Mouse (Mus musculus) embryo, embryonic 10.5 days (tissue): ENCODE measurements around the gene Fkbp1a.

Source experiments
- DNase-seq: peaks from one replicate; pipeline ENCODE4 v3.0.0-alpha.2; 2015; ENCODE audit warnings: low spot score

The Fkbp1a gene

GRCm38 (mm10) chr2:151546571-151546970 is 4.3 kb downstream of the Fkbp1a start:
- DNase-seq: no peak

GRCm38 (mm10) chr2:151549615-151550121 is 7.4 kb downstream of the Fkbp1a start:
- no peak for DNase-seq

DNA sequence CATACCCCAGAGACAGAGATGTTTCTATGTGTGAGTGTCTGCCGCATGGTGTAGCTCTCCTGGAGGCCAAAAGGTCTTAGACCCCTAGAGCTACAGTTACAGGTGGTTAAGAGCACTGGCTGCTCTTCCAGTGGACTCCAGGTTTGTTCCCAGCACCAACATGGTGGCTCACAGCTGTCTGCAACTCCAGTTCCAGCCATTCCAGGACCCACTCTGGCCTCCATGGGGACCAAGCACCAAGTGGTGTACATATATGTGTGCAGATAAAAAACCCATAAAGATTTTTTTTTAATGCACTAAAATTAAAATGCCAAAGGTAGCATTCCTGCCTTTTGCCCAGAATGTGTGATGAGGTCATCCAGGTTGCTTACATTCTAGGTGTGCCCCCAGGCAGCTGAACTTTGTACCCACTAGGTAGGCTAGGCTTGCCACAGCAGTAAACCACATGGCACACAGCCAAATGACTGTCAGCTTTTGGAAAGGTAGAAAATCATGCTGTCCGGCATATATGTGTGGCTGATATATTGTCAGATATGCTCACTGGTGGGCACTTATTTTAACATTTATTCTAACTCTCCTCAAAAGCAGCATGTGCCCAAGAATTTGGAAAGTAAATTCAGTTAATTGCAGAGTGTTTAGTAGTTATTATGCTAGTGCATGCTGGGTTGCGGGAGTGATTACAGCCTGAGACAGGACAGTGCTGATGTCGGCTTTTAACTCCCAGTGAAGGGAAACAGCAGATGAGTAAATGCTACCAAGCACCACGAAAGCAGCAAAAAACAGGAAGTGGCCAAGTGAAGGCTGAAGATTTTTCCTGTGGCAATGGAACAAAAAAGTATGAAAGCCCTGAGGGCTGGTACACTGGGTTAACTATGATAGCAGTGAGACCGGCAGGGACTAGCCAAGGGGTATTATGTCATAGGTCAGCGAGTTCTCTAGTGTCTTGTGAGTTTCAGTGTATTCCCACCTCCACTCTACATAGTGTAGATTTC is 20.9 kb downstream of the Fkbp1a start:
- no peak for DNase-seq

DNA sequence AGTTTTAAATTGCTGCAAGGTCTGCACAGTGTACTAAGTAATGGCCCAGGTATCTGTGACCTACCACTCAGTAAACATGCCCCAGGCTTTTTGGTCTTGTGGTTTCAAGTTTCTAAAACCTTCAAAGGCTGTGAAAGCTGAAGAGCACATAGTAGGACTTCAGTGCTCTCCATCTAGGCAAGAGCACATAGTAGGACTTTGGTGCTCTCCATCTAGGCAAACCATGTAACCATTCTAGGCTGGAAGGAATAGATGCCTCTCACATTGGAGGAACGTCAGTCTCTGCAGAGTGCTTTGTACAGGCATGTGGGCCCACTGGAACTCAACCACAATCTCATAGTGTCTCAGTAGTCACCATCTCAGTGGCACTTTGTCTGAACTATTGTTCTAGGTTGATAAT is 21.7 kb downstream of the Fkbp1a start:
- DNase-seq: no peak

DNA sequence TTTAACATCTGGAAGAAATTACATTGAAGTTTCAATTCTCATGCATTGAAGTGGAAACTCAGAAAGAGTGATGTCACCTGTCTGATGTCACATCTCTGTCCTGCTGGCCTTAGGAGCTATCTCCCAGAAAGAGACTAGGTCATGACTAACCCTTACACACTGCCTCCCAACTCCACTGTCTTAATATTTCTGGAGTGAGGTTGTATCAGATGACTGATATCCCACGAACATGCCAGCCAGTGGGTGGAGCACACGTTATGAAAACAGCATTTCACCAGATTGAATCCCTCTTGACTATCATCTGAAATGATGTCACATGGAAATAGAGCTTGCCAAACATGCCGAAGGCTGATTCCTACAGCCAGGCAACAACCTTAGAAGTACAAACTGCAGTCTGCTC is 22.7 kb downstream of the Fkbp1a start:
- no peak for DNase-seq

- no peak for DNase-seq
Measured at GRCm38 (mm10) chr2:151566856-151567255, 24.6 kb downstream of the Fkbp1a start.

GRCm38 (mm10) chr2:151569452-151569851 is 27.2 kb downstream of the Fkbp1a start:
- DNase-seq: no peak

- no peak for DNase-seq
Measured at GRCm38 (mm10) chr2:151571873-151572700, 29.8 kb downstream of the Fkbp1a start, which contains the start of gene Sdcbp2. Gene Sdcbp2, plus strand, starts transcription at chr2:151572622.

GRCm38 (mm10) chr2:151573667-151574066 is 31.4 kb downstream of the Fkbp1a start:
- DNase-seq: no peak

DNA sequence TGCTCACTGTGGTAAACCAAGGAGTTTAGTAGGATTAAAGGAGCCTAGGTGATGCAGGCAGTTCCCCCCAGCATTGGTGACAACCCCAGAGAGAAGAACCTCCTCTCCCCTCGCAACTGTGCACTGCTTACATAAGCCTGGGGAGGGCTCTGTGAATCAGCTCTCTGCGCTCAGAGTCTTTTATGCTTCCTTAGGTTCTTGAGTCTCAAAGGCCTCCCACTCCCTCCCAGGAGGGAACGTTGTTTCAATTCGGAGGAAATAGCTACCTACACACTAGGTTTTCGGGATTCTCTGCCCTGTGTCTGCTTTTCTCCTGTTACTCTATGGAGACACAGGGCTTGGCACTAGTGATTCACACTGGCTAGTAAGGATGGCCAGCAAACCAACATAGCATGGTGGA is 32.3 kb downstream of the Fkbp1a start:
- DNase-seq: no peak

GRCm38 (mm10) chr2:151575119-151575698 is 32.9 kb downstream of the Fkbp1a start:
- peak; percentile 81 for DNase-seq

GRCm38 (mm10) chr2:151575699-151576389 is 33.6 kb downstream of the Fkbp1a start:
- peak; percentile 92 for DNase-seq

DNA sequence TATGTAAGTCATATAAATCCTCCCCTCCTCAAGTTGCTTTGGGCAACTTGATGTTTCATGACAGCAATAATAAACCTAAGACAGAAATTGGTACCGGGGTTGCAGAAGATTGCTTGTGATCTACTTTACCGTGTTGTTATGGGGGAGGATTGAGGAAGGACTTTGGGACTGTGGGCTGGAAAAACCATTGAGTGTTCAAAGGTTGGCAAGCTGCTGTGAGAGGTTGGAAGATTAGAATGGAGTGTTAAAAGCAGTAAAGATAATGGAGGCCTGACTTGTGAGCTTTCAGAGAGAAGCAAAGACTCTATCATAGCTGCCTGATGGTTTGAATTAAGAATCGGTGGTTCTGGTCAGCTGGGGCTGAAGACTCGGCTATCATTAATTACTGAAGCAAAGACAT is 36.9 kb downstream of the Fkbp1a start:
- no peak for DNase-seq

DNA sequence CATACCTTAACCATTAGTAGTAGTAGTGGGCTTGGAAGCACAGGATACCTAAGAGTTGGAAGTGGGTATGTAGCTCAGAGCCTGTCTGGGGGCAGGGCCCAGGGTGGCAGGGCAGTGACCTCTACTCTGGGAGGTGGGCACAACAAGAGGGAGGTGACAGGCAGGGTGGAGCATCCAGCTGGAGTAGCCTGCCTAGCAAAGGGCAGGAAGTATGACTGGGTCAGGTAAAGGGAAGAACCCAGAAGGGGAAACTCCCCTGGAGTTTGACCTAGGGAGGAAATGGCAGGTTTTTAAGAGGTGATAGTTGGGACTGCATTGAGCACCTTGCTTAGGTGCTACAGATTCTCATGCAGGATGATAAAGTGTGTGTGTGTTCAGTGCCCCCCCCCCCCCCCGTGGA is 38.7 kb downstream of the Fkbp1a start:
- no peak for DNase-seq

- DNase-seq: no peak
Measured at GRCm38 (mm10) chr2:151585934-151586333, 43.7 kb downstream of the Fkbp1a start.

DNA sequence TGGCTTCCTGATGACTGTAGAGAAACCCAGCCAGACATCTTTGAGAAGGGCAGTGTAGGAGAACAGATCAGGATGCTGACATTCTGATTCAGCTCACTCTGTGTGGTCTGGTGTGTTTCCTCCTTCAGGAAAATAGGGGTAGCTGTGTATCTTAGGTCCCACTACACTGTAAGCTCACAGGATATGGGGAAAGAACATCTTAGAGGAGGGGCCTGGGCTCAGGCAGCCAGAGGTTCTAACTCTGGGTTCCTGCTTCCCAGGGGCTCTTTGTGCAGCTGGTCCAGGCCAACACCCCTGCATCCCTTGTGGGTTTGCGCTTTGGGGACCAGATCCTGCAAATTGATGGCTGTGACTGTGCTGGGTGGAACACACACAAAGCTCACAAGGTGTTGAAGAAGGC is 44.5 kb downstream of the Fkbp1a start:
- DNase-seq: no peak

DNA sequence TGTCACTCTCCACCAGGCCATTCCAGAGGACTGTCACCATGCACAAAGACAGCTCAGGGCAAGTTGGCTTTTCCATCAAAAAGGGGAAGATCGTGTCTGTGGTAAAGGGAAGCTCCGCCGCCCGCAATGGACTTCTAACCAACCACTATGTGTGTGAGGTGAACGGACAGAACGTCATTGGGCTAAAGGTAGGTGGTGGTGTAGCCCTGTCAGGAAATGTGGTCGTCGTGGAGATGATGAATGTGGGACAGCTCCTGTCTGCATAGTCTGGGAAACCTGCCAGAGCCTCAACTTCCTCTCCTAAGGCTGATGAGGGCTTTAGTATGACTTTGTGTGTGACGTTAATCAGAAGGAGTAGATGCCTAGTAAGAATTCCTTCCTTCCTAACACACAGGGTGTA is 45.0 kb downstream of the Fkbp1a start:
- no peak for DNase-seq

GRCm38 (mm10) chr2:151598068-151598467 is 55.8 kb downstream of the Fkbp1a start:
- DNase-seq: no peak

GRCm38 (mm10) chr2:151602106-151602505 is 59.8 kb downstream of the Fkbp1a start:
- no peak for DNase-seq

DNA sequence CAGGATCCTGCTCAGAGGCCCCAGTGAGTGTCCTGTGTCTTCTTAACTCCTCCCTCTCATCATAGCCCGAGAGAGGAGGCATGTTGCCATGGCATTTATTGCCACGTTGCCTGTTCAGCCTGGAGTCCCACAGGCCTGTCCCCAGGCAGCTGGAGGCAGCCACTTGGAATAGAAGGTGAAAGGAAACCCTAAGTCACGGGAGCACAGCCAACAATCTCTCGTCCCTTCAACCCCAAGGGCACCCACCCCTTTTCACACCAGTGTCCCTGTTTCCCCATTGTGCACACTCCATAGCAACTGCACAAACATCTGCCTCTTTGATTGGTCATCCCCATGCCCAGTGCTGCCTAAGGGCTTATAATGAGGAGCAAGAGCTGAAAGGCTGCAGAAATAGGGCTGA is 61.3 kb downstream of the Fkbp1a start:
- peak; percentile 69 for DNase-seq

- DNase-seq: peak; percentile 56
Measured at GRCm38 (mm10) chr2:151605437-151605987, 63.2 kb downstream of the Fkbp1a start.
